Mouse (Mus musculus): Measurements from ENCODE around the gene P4hb.
"Not testable (repeated sequence)": the region's sequence is repeated elsewhere in the genome, so short reads cannot be mapped to it uniquely, and the experiment has no call there.

The P4hb gene

DNA sequence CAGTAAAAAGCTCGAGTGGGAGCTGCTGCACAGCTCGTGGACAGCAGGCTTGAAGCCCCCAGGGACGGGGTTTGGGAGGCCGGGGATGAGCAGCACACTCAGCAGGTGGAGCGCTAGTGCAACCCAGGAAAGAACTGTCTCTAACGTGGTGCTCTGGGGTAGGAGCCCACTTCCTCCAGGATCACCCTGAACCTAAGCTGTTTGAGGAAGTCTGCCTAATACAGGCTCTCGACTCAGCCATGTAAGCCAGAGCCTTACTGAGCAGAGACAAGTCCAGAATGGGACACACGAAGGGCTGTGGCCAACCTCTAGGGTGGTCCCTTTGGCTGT lies 34.1 kb downstream of the P4hb start:
- no peak for DNase-seq (ENCODE audit: low spot score)

DNA sequence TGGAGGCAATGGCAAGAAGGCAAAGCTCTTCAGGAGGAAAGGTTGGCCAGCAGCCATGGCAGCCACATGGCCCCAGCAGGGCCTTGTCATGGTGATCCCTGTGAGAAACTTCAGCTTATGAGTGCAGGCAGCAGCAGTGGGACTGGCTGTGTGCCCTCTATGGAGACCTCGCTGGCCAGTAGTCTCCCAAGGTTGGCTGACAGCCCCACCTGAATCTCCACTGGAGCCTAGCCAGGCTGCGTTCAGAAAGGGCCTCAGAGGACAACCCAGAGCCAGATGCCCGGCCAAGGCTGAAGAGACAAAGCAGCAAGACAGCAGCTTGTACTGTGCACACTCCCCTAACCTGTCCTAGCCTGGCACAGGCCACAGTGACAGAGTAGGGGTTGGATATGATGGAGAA lies 34.6 kb downstream of the P4hb start:
- DNase-seq (ENCODE audit: low spot score) = no peak

GRCm38 (mm10) chr11:120535804-120536203 lies 37.2 kb downstream of the P4hb start:
- DNase-seq (ENCODE audit: low spot score) = no peak

GRCm38 (mm10) chr11:120535145-120535544 lies 37.9 kb downstream of the P4hb start:
- DNase-seq (ENCODE audit: low spot score) = no peak

DNA sequence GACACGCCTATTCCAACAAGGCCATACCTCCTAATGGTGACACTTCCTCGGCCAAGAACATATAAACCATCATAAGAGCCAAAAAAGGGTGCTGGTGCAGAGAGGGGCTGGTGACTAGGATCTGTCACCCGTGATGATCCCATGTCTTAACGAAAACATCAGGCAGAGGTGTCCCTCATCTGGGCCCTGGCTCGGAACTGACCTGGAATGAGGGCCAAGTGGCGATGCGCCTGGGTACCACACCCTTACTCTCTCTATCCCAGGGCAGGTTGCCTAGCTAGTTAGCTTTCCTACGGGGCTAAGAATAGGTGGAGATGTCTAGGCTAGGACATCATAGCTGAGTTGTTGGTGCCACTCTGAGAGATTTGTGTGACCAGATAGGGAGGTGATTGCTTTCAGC lies 39.0 kb downstream of the P4hb start:
- DNase-seq (ENCODE audit: low spot score) = no peak

- DNase-seq (ENCODE audit: low spot score) = no peak
Measured at GRCm38 (mm10) chr11:120531646-120532045, 41.4 kb downstream of the P4hb start.

DNA sequence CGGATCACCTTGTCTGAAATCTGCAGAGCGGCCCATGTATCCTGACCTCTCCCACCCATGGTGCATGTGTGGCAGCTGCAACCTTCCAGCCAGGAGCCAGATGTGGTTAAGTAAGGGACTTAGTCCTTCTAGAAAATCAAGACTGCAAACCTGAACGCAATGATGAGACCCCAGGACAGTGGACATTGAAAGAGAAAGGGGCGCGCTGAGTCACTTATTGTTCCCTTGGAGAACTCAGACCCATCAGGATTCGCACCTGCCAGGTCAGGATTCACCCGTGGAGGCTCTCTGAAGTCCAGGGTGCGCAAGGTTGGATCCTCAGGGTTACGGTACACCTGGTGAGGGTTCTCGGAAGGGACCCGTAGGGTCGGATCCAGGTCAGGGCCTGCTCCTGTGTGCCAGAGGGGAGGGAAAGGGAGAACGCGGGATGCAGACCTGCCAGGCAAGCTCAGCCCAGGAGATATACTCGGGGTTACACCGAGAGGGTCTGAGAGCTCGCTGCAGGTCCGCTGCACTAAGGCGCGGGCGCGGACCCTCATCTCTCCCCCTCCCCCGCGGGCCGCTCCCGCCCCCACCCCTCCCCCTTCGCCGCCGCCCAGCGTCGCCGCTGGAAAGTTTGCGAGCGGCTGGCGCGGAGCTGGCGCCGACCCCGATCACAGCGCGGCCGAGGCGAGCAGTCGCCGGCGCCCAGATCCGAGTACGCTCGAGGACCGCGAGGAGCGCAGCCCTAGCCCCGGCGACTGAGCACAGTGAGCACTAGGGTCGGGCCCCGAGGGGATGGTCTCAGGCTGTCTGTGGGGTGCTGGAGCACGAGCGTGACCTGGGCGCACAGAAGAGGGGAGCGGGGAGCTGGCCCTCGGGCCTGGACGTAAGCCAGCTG lies 42.7 kb downstream of the P4hb start, which contains the start of gene Gcgr:
Gene Gcgr (plus strand): TSS at position 615 of the 880 bp plus-strand sequence.
- no peak for DNase-seq (ENCODE audit: low spot score)

DNA sequence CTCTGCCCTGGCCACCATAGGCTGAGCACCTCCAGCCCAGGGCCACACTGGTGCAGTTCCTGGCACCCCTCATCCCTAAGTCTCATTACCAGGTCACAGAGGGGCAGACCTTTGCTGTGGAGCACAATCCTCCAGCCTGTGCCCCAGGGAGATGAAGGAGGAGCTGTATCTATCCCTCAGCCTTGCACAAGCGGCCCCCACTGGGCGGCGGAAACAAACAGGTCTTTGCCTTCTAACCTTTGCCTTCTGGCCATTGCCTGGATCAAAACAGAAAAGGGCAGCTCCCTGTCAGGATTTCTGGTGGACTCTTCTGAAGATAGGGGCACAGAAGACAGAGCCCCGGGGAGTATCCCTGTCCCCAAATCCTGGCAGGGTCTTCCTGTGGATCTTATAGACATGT lies 44.1 kb downstream of the P4hb start:
- no peak for DNase-seq (ENCODE audit: low spot score)

DNA sequence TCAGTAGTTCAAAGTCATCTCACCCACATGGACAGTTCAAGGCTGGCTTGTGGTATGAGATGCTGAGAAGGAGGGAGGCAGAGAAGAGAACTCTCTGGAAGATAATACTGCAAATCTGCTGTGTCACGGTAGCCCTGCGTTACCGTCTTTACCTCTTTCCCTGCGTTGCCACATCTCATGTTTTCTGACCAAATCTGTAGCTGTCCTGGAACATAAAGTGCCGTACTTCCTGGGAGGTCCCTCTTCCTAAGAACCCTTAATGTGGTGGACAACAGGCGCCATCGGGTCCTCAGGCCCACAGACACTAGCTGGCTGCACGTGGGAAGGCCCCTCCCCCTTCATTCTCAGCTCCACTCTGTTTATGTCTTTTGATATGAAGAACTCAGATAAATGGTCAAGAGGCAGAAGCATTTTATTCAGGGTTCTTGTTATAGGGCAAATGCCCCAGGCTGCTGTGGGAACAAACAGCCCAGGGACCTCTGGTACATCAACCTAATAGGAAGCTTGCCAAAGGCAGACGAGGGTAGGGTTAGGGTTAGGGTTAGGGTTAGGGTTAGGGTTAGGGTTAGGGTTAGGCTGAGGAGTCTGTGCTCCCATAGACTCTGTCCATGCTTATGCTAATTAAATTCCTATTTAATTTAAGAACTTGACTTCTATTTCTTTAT lies 45.2 kb downstream of the P4hb start:
- DNase-seq (ENCODE audit: low spot score) = no peak

- no peak for DNase-seq (ENCODE audit: low spot score)
Measured at GRCm38 (mm10) chr11:120525959-120526358, 47.1 kb downstream of the P4hb start.

GRCm38 (mm10) chr11:120522581-120522980 lies 50.5 kb downstream of the P4hb start:
- no peak for DNase-seq (ENCODE audit: low spot score)

DNA sequence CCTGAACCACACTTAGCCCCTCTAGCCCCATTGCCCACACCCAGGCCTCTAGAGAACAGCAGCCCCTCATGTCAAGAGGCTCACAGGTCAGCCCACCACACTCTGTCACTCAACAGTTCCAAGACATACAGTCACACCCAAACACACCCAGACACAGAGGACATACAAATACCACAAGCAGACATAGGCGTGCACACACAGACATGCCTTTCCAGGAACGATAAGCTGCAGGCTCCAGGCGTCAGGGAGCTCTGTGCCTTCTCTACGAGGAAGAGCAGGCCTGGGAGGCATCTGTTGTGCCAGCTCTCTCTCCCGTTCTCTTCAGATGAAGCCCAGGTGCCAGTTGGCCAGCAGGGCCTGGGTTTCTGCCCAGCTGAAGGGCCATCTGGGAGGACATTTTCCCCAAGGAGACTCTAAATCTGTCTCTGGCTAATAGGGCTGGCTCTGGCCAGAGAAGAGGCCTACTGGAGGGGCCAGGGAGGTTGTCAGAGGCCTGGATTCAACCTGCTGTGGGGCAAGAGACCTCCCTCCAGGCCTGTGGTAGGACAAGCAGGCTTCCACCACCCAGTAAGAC lies 52.0 kb downstream of the P4hb start:
- DNase-seq (ENCODE audit: low spot score) = no peak

- no peak for DNase-seq (ENCODE audit: low spot score)
Measured at GRCm38 (mm10) chr11:120520498-120520897, 52.6 kb downstream of the P4hb start.

GRCm38 (mm10) chr11:120519738-120520137 lies 53.3 kb downstream of the P4hb start:
- no peak for DNase-seq (ENCODE audit: low spot score)

DNA sequence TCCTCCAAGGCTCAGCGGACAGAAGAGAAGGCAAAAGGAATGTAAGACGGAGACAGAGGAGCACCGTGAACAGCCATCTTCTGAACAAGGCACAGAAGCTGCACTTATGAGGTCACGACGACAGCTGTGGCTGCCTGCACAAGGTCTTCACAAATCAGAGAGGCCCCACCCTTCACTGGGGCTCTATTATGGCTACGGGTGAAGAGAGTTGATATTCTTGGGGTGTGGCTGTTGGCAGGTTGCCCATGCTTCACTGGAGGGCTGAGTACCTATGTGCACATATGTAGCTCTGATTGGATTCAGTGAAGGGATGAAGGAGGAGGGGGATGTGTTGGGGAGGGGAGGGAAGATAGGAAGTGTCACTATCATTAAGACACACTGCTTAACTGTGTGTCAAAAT lies 54.5 kb downstream of the P4hb start:
- no peak for DNase-seq (ENCODE audit: low spot score)

- no peak for DNase-seq (ENCODE audit: low spot score)
Measured at GRCm38 (mm10) chr11:120518027-120518426, 55.0 kb downstream of the P4hb start.

- no peak for DNase-seq (ENCODE audit: low spot score)
Measured at GRCm38 (mm10) chr11:120517147-120517546, 55.9 kb downstream of the P4hb start.

- peak; percentile 61 for DNase-seq (ENCODE audit: low spot score)
Measured at GRCm38 (mm10) chr11:120515611-120516010, 57.4 kb downstream of the P4hb start.

DNA sequence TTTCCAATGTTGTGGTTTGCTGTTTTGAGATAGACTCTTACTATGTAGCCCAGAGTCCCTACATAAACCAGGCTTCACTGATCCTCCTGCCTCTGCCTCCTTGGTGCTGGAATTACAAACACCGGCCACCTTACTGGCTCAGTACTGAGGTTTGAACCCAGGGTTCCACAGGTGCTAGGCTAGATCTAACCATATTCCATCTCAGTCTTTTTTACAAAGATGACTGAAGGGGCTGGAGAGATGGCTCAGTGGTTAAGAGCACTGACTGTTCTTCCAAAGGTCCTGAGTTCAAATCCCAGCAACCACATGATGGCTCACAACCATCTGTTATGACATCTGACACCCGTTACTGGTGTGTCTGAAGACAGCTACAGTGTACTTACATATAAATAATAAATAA lies 58.8 kb downstream of the P4hb start:
- DNase-seq (ENCODE audit: low spot score) = not testable (repeated sequence)

GRCm38 (mm10) chr11:120512790-120513453 lies 60.1 kb downstream of the P4hb start:
- no peak for DNase-seq (ENCODE audit: low spot score)

DNA sequence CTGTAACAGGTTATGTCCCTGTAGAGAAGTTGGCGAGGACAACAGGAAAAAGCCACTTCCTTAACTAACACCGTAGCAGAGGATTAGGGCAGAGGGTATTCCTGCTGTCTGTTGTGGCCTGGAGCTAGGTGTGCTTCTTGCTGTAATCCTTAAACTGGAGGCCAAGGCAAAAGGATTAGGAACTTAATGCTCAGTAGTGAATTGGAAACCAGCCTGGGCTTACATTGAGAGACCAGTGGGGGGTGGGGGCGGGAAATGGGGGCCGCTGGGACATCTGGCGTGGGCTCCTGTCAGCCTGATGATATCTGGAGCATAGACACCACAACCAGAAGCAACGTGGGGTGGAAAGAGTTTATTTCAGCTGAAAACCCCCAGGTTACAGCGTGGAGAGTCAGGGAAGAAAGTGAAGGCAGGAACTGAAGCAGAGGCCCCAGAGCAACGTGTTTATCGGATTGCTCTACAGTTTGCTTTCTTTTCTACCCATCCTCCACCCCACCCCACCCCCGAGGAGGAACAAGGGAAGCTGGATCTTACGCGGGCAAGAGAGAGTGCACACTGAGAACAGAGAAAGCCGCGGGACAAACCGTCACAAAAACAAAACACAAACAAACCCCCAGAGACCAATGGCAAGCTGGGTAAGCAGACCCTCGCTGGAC lies 62.5 kb downstream of the P4hb start:
- no peak for DNase-seq (ENCODE audit: low spot score)

Data from ovary, adult 18-20 months (tissue).